Mouse (Mus musculus) erythroblast, embryonic 14.5 days (primary cell): ENCODE results near the gene Men1. TPM values are rescaled to one million over a fixed set of nuclear protein-coding genes. Genes with fewer than 3 reads are reported as not detected.

ENCODE experiments used
- H3K27me3 ChIP-seq: 2 replicates; pipeline ENCODE4 v1.6.1; 2012; ENCODE audit warnings: inconsistent platforms; ENCODE audit not compliant: control insufficient read depth
- H3K36me3 ChIP-seq: 2 replicates; pipeline ENCODE4 v1.6.1; 2012; ENCODE audit warnings: mild to moderate bottlenecking, inconsistent platforms; ENCODE audit not compliant: control insufficient read depth
- H3K4me1 ChIP-seq: 2 replicates; pipeline ENCODE4 v1.6.1; 2012; ENCODE audit warnings: inconsistent platforms; ENCODE audit not compliant: control insufficient read depth
- H3K4me3 ChIP-seq: replicated peaks from 2 replicates; pipeline ENCODE3; 2012; ENCODE audit warnings: moderate library complexity, mild to moderate bottlenecking, inconsistent platforms
- H3K9me3 ChIP-seq: 2 replicates; pipeline ENCODE4 v1.6.1; 2012; ENCODE audit warnings: low read length, inconsistent platforms, mixed read lengths; ENCODE audit not compliant: control insufficient read depth
- GATA1 ChIP-seq: IDR thresholded peaks from 2 replicates; pipeline ENCODE4 v1.6.1; 2012; ENCODE audit warnings: low read length, inconsistent platforms, mixed read lengths
- TAL1 ChIP-seq: IDR thresholded peaks from 3 replicates; pipeline ENCODE4 v1.6.1; 2012; ENCODE audit warnings: low read length, inconsistent platforms, mixed read lengths
- polyA plus RNA-seq: library from polyadenylated mRNA; stranded (reverse); fragments of >175 nt; gene quantifications from 2 replicates; pipeline ENCODE4 v1.2.3, GENCODE M21; 2012

Men1 gene
- polyA plus RNA-seq, 1 experiment: 8.3 TPM

GRCm38 (mm10) chr19:6333761-6334595, 801 bp upstream of the Men1 start:
- no peak for TF ChIP-seq GATA1
- TF ChIP-seq TAL1: no peak
- Histone ChIP-seq H3K9me3 (no peaks in the 10 kb centered on the region), H3K27me3 (no peaks in the 10 kb centered on the region), H3K4me1 (peaks cover 52% of the 10 kb centered on the region), H3K36me3 (peaks cover 26% of the 10 kb centered on the region), H3K4me3 (peak overlapping the region; percentile 80)

- TF ChIP-seq TAL1: no peak
- TF ChIP-seq GATA1: no peak
- Histone ChIP-seq H3K9me3 (no peaks in the 10 kb centered on the region), H3K27me3 (no peaks in the 10 kb centered on the region), H3K4me3 (peak overlapping the region; percentile 80), H3K36me3 (peaks cover 40% of the 10 kb centered on the region), H3K4me1 (peaks cover 66% of the 10 kb centered on the region)
Measured at GRCm38 (mm10) chr19:6335458-6335827, 664 bp downstream of the Men1 start.

GRCm38 (mm10) chr19:6336920-6337319, 2.1 kb downstream of the Men1 start:
- H3K9me3 ChIP-seq: no peaks in the 10 kb centered on the region
- no peak for TF ChIP-seq TAL1
- TF ChIP-seq GATA1: no peak
- peaks cover 68% of the 10 kb centered on the region for H3K4me1 ChIP-seq
- peaks cover 40% of the 10 kb centered on the region for H3K36me3 ChIP-seq
- H3K4me3 ChIP-seq: peak overlapping the region; percentile 80
- peaks cover 4% of the 10 kb centered on the region; the same call in 1 of the 2 replicates for H3K27me3 ChIP-seq

- Histone ChIP-seq H3K4me3 (no peak overlapping the region), H3K36me3 (peaks cover 44% of the 10 kb centered on the region), H3K27me3 (peaks cover 4% of the 10 kb centered on the region; the same call in 1 of the 2 replicates), H3K9me3 (no peaks in the 10 kb centered on the region), H3K4me1 (peaks cover 78% of the 10 kb centered on the region)
- TF ChIP-seq TAL1: no peak
- TF ChIP-seq GATA1: no peak
Measured at GRCm38 (mm10) chr19:6338171-6338570, 3.4 kb downstream of the Men1 start.

- peaks cover 80% of the 10 kb centered on the region for H3K4me1 ChIP-seq
Measured at GRCm38 (mm10) chr19:6338716-6339115, 3.9 kb downstream of the Men1 start.

GRCm38 (mm10) chr19:6339191-6339590, 4.4 kb downstream of the Men1 start:
- peaks cover 79% of the 10 kb centered on the region for H3K4me1 ChIP-seq
- peaks cover 53% of the 10 kb centered on the region for H3K36me3 ChIP-seq

More at GRCm38 (mm10) chr19:6338716-6339115, 3.9 kb downstream of the Men1 start:
- H3K9me3 ChIP-seq: no peaks in the 10 kb centered on the region
- H3K36me3 ChIP-seq: peaks cover 48% of the 10 kb centered on the region
- TF ChIP-seq GATA1 (no peak), TAL1 (no peak)
- H3K27me3 ChIP-seq: peaks cover 4% of the 10 kb centered on the region; the same call in 1 of the 2 replicates
- H3K4me3 ChIP-seq: no peak overlapping the region

GRCm38 (mm10) chr19:6339890-6340504, 5.2 kb downstream of the Men1 start:
- TF ChIP-seq GATA1 (no peak), TAL1 (no peak)
- H3K36me3 ChIP-seq: peaks cover 56% of the 10 kb centered on the region
- H3K4me1 ChIP-seq: peaks cover 73% of the 10 kb centered on the region
- no peaks in the 10 kb centered on the region for H3K9me3 ChIP-seq
- peaks cover 4% of the 10 kb centered on the region; the same call in 1 of the 2 replicates for H3K27me3 ChIP-seq
- H3K4me3 ChIP-seq: peak overlapping the region; percentile 80

More at GRCm38 (mm10) chr19:6339191-6339590, 4.4 kb downstream of the Men1 start:
- Histone ChIP-seq H3K4me3 (no peak overlapping the region), H3K27me3 (peaks cover 4% of the 10 kb centered on the region; the same call in 1 of the 2 replicates), H3K9me3 (no peaks in the 10 kb centered on the region)
- TF ChIP-seq TAL1 (no peak), GATA1 (no peak)

GRCm38 (mm10) chr19:6340524-6341452, 6.0 kb downstream of the Men1 start, which contains the start of gene Map4k2:
Map4k2 (plus strand) TSS chr19:6341135.
- no peaks in the 10 kb centered on the region for H3K9me3 ChIP-seq
- peaks cover 4% of the 10 kb centered on the region; the same call in 1 of the 2 replicates for H3K27me3 ChIP-seq
- peaks cover 62% of the 10 kb centered on the region for H3K36me3 ChIP-seq
- TF ChIP-seq TAL1 (no peak), GATA1 (no peak)
- peaks cover 65% of the 10 kb centered on the region for H3K4me1 ChIP-seq
- peak within 1 kb of the TSS; percentile 80 for H3K4me3 ChIP-seq
